Mouse (Mus musculus) heart, postnatal 0 days (tissue): Measurements from ENCODE around the gene Hnf1b. TPM values are rescaled to one million over a fixed set of nuclear protein-coding genes. Genes with fewer than 3 reads are reported as not detected.

ENCODE experiments used
- ATAC-seq: fragments of 200-750 bp; cut with Nextera tagmentation; 2 replicates; pipeline ENCODE4 v1.8.0; 2017; ENCODE audit warnings: low read depth, moderate number of reproducible peaks, moderate library complexity; ENCODE audit not compliant: insufficient read depth
- DNase-seq: peaks from one replicate; pipeline ENCODE4 v3.0.0-alpha.2; 2016; ENCODE audit warnings: low spot score
- H3K27ac ChIP-seq: fragments of 300-500 bp; sonication (generic); 2 replicates; pipeline ENCODE4 v1.5.1; 2014; ENCODE audit warnings: low read depth, mild to moderate bottlenecking
- H3K27me3 ChIP-seq: fragments of 300-500 bp; sonication (generic); 2 replicates; pipeline ENCODE4 v1.6.1; 2014; ENCODE audit warnings: low read length, mixed read lengths; ENCODE audit not compliant: control insufficient read depth, insufficient read depth
- H3K36me3 ChIP-seq: fragments of 300-500 bp; sonication (generic); replicated peaks from 2 replicates; pipeline ENCODE4 v1.6.1; 2014; ENCODE audit warnings: low read length, mixed read lengths; ENCODE audit not compliant: control insufficient read depth, insufficient read depth
- H3K4me1 ChIP-seq: fragments of 300-500 bp; sonication (generic); 2 replicates; pipeline ENCODE4 v1.6.1; 2014; ENCODE audit warnings: antibody characterized with exemption; ENCODE audit not compliant: control insufficient read depth, insufficient read depth
- H3K4me2 ChIP-seq: fragments of 300-500 bp; sonication (generic); 2 replicates; pipeline ENCODE4 v1.6.1; 2014; ENCODE audit warnings: low read depth, mild to moderate bottlenecking, low read length, moderate library complexity
- H3K4me3 ChIP-seq: fragments of 300-500 bp; sonication (generic); 2 replicates; pipeline ENCODE4 v1.5.1; 2014; ENCODE audit warnings: low read depth, low read length
- H3K9ac ChIP-seq: fragments of 300-500 bp; sonication (generic); replicated peaks from 2 replicates; pipeline ENCODE4 v1.6.1; 2014; ENCODE audit warnings: low read depth, low read length, mixed read lengths
- H3K9me3 ChIP-seq: fragments of 300-500 bp; sonication (generic); replicated peaks from 2 replicates; pipeline ENCODE4 v1.6.1; 2016; ENCODE audit warnings: low read length; ENCODE audit not compliant: control insufficient read depth
- CTCF ChIP-seq: IDR thresholded peaks from 2 replicates; pipeline ENCODE4 v1.5.1; 2016; ENCODE audit warnings: antibody characterized with exemption, control low read depth, low read depth
- EP300 ChIP-seq: IDR thresholded peaks from 2 replicates; pipeline ENCODE4 v1.6.1; 2016; ENCODE audit warnings: antibody characterized with exemption, low read depth
- WGBS: fragments of 180-500 bp; shearing (Covaris S2); extraction: QIAGEN DNeasy Blood & Tissue Kit; methylation state at CpG from one replicate; pipeline ENCODE4 v1.1.7; 2014; 5-methylcytosine and 5-hydroxymethylcytosine counted together
- polyA plus RNA-seq: library from polyadenylated mRNA; unstranded; fragments of >200 nt; fragmentation: Nextera tagmentation; extraction: Ambion mirVana; gene quantifications from 2 replicates; pipeline ENCODE4 v1.2.1, GENCODE M21; 2015
- total RNA-seq: library from RNA; depleted of rRNA; stranded (reverse); fragments of >200 nt; gene quantifications from 2 replicates; pipeline ENCODE4 v1.2.3, GENCODE M21; 2014; ENCODE audit warnings: low replicate concordance

The Hnf1b gene
- total and polyA plus RNA-seq, 2 experiments from 2014 or later: not detected

GRCm38 (mm10) chr11:83843534-83843933, 6.3 kb upstream of the Hnf1b start:
- 80% methylated on average over 6 of the region's 6 CpGs for WGBS
- H3K36me3 ChIP-seq: no peaks in the 10 kb centered on the region

GRCm38 (mm10) chr11:83850586-83851272, 866 bp downstream of the Hnf1b start:
- no peak for TF ChIP-seq CTCF
- TF ChIP-seq EP300: no peak
- H3K4me2 ChIP-seq: no peak overlapping the region
- H3K9me3 ChIP-seq: no peaks in the 10 kb centered on the region
- H3K27ac ChIP-seq: no peak overlapping the region
- 2% methylated on average over 24 of the region's 24 CpGs for WGBS
- DNase-seq (no peak), ATAC-seq (no peak)
- H3K4me3 ChIP-seq: peak overlapping the region; percentile 25
- H3K36me3 ChIP-seq: no peaks in the 10 kb centered on the region
- H3K4me1 ChIP-seq: peaks cover 7% of the 10 kb centered on the region; the same call in 1 of the 2 replicates
- H3K9ac ChIP-seq: no peak overlapping the region
- H3K27me3 ChIP-seq: peaks cover 87% of the 10 kb centered on the region

More at GRCm38 (mm10) chr11:83843534-83843933, 6.3 kb upstream of the Hnf1b start:
- ATAC-seq (no peak), DNase-seq (no peak)
- Histone ChIP-seq H3K4me2 (no peak overlapping the region), H3K4me3 (no peak overlapping the region), H3K27me3 (peaks cover 23% of the 10 kb centered on the region), H3K27ac (no peak overlapping the region), H3K9me3 (no peaks in the 10 kb centered on the region), H3K4me1 (no peaks in the 10 kb centered on the region), H3K9ac (no peak overlapping the region)
- TF ChIP-seq CTCF (no peak), EP300 (no peak)

GRCm38 (mm10) chr11:83851273-83852015, 1.6 kb downstream of the Hnf1b start:
- Histone ChIP-seq H3K4me1 (peaks cover 7% of the 10 kb centered on the region; the same call in 1 of the 2 replicates), H3K27ac (no peak overlapping the region), H3K4me2 (peak overlapping the region; percentile 15; the same call in 1 of the 2 replicates), H3K36me3 (no peaks in the 10 kb centered on the region), H3K9ac (no peak overlapping the region), H3K4me3 (peak overlapping the region; percentile 18), H3K9me3 (no peaks in the 10 kb centered on the region), H3K27me3 (peaks cover 94% of the 10 kb centered on the region)
- no peak; the same call in 1 of the 2 replicates for ATAC-seq
- TF ChIP-seq EP300 (no peak), CTCF (no peak)
- 2% methylated on average over 36 of the region's 36 CpGs for WGBS
- DNase-seq: no peak

- no peak for TF ChIP-seq CTCF
- no peak for TF ChIP-seq EP300
- Histone ChIP-seq H3K27me3 (peaks cover 95% of the 10 kb centered on the region), H3K4me3 (peak overlapping the region; percentile 18), H3K9me3 (no peaks in the 10 kb centered on the region), H3K36me3 (no peaks in the 10 kb centered on the region), H3K9ac (no peak overlapping the region), H3K4me2 (peak overlapping the region; percentile 15; the same call in 1 of the 2 replicates), H3K27ac (no peak overlapping the region), H3K4me1 (peaks cover 7% of the 10 kb centered on the region; the same call in 1 of the 2 replicates)
- 3% methylated on average over 24 of the region's 24 CpGs for WGBS
- DNase-seq (no peak), ATAC-seq (no peak)
Observed at GRCm38 (mm10) chr11:83852016-83852355, 2.1 kb downstream of the Hnf1b start.

- H3K27me3 ChIP-seq: peaks cover 95% of the 10 kb centered on the region
- H3K9me3 ChIP-seq: no peaks in the 10 kb centered on the region
- no peak overlapping the region for H3K9ac ChIP-seq
- H3K4me3 ChIP-seq: peak overlapping the region; percentile 18
- TF ChIP-seq EP300: no peak
- no peak for TF ChIP-seq CTCF
- H3K4me1 ChIP-seq: peaks cover 7% of the 10 kb centered on the region; the same call in 1 of the 2 replicates
- no peaks in the 10 kb centered on the region for H3K36me3 ChIP-seq
- DNase-seq (no peak), ATAC-seq (no peak)
- H3K4me2 ChIP-seq: no peak overlapping the region
- H3K27ac ChIP-seq: no peak overlapping the region
- 4% methylated on average over 38 of the region's 38 CpGs for WGBS
Observed at GRCm38 (mm10) chr11:83852501-83853211, 2.8 kb downstream of the Hnf1b start.
